Mouse (Mus musculus): ENCODE measurements around the gene Stk25. TPM values are rescaled to one million over a fixed set of nuclear protein-coding genes. Genes with fewer than 3 reads are reported as not detected.

The Stk25 gene
- polyA plus RNA-seq, 1 experiment from 2014 or later = 382 TPM

DNA sequence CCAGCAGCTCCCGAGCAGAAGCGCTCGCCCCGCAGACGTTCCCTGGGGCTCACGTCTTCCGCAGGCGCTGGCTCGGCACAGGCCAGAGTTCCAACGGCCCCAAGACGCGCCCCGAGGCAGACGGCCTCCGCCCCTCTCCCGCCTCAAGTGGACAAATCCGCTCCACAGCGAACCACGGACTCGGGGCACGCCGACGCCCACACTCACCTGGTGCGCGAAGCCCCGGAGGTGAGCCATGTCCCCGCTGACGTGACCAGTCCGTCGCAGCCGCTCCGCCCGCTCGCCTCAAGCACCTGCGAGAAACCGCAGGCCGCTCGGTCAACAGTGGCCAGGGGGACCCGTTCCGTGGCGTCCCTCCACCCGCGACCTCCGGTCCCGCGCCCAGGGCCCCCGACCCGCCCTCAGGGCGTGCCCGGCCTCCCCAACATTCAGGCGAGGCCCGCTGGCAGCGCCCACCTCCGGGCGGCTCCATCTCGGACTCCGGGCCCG lies 23.3 kb downstream of the Stk25 start:
- H3K27ac ChIP-seq (ENCODE audit: low read depth, low read length) = peak overlapping the region; percentile 91
- H3K4me3 ChIP-seq (ENCODE audit: low read depth, low read length) = peak overlapping the region; percentile 97
- peaks cover 12% of the 10 kb centered on the region; the same call in 1 of the 2 replicates for H3K4me1 ChIP-seq (ENCODE audit: control insufficient read depth, insufficient read depth, low read length)
- H3K9ac ChIP-seq (replicated peaks; ENCODE audit: low read depth, low read length) = peak overlapping the region; percentile 87
- ATAC-seq (ENCODE audit: low read depth) = no peak; the same call in 1 of the 2 replicates
- H3K36me3 ChIP-seq (ENCODE audit: control insufficient read depth, insufficient read depth, low read length) = no peaks in the 10 kb centered on the region
- no peaks in the 10 kb centered on the region for H3K9me3 ChIP-seq (ENCODE audit: control insufficient read depth, low read length)
- peak overlapping the region; percentile 85 for H3K4me2 ChIP-seq (ENCODE audit: low read depth, low read length)
- no peaks in the 10 kb centered on the region for H3K27me3 ChIP-seq (ENCODE audit: control insufficient read depth, insufficient read depth, low read length)
- under 1% methylated on average over 58 of the region's 58 CpGs for WGBS

DNA sequence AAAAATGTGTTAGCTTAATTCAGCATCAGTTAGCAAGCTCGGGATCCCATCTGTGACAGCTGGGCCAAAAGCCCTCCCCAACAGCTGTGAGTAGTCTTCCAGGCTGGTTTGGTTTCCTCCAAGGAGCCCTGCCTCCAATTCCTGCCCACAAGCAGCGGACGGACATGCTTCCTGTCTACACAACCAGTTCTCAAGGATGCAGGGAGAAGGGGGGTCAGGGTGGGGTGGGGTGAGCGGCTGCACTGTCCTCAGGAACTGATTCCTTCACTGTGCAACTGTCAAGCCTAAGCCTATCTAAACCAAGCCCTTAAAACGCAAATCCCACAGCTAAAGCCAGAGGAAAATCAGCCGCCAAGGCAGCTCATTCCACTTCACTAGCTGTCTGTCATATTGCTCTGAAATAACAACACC lies 24.0 kb downstream of the Stk25 start:
- H3K9me3 ChIP-seq (ENCODE audit: control insufficient read depth, low read length) = no peaks in the 10 kb centered on the region
- ATAC-seq (ENCODE audit: low read depth) = no peak
- H3K27ac ChIP-seq (ENCODE audit: low read depth, low read length) = peak overlapping the region; percentile 91
- H3K9ac ChIP-seq (replicated peaks; ENCODE audit: low read depth, low read length) = peak overlapping the region; percentile 87
- H3K4me3 ChIP-seq (ENCODE audit: low read depth, low read length) = peak overlapping the region; percentile 97
- peaks cover 12% of the 10 kb centered on the region; the same call in 1 of the 2 replicates for H3K4me1 ChIP-seq (ENCODE audit: control insufficient read depth, insufficient read depth, low read length)
- no peaks in the 10 kb centered on the region for H3K36me3 ChIP-seq (ENCODE audit: control insufficient read depth, insufficient read depth, low read length)
- H3K4me2 ChIP-seq (ENCODE audit: low read depth, low read length) = peak overlapping the region; percentile 85
- 6% methylated on average over 6 of the region's 6 CpGs for WGBS
- no peaks in the 10 kb centered on the region for H3K27me3 ChIP-seq (ENCODE audit: control insufficient read depth, insufficient read depth, low read length)

DNA sequence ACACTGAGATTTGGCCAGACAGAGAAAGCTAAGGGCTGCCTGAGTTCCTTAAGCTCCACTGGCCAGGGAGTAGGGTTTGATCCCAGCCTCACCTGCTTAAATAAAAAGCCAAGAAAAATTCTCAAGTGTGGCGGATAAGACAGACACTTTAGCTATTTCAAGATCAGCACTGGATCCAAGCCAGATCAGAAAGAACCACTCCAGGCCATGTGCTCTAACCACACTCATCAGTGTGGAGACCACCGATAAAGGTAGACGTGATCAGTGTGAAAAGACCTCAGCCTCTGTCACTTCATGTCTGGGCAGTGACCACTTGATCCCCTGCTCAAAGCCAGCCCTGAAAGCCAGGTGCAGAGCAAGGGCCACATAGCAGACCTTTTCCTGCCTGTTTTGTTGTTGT lies 25.7 kb downstream of the Stk25 start:
- 97% methylated on average over 3 of the region's 3 CpGs for WGBS

DNA sequence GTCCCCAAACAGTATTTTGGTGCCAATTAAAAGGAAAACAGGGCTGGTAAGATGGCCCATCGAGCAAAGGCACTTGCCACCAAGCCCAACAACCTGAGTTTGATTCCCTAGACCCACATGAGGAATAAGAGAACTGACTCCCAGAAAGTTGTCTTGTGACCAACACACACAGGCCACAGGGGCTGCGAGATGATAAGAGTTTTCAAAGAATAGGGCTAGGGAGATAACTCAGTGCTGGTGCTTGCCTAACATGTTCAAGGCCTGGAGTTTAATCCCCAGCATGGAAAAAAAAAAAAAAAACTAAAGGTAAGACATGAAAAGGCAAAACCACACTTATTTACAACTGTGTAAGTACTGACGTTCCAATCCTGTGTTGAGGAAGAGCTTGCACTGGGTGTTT lies 27.7 kb downstream of the Stk25 start:
- no peak overlapping the region for H3K4me3 ChIP-seq (ENCODE audit: low read depth, low read length)
- H3K4me1 ChIP-seq (ENCODE audit: control insufficient read depth, insufficient read depth, low read length) = peaks cover 9% of the 10 kb centered on the region; the same call in 1 of the 2 replicates
- H3K36me3 ChIP-seq (ENCODE audit: control insufficient read depth, insufficient read depth, low read length) = peaks cover 30% of the 10 kb centered on the region
- WGBS = 93% methylated on average over 3 of the region's 3 CpGs
- H3K9me3 ChIP-seq (ENCODE audit: control insufficient read depth, low read length) = no peaks in the 10 kb centered on the region
- H3K27ac ChIP-seq (ENCODE audit: low read depth, low read length) = no peak overlapping the region
- ATAC-seq (ENCODE audit: low read depth) = no peak
- H3K27me3 ChIP-seq (ENCODE audit: control insufficient read depth, insufficient read depth, low read length) = no peaks in the 10 kb centered on the region
- H3K9ac ChIP-seq (replicated peaks; ENCODE audit: low read depth, low read length) = no peak overlapping the region
- no peak overlapping the region for H3K4me2 ChIP-seq (ENCODE audit: low read depth, low read length)

More for the DNA sequence above, 25.7 kb downstream of the Stk25 start:
- Histone ChIP-seq H3K4me1 (ENCODE audit: control insufficient read depth, insufficient read depth, low read length) (peaks cover 12% of the 10 kb centered on the region; the same call in 1 of the 2 replicates), H3K27ac (ENCODE audit: low read depth, low read length) (no peak overlapping the region), H3K4me3 (ENCODE audit: low read depth, low read length) (no peak overlapping the region), H3K9me3 (ENCODE audit: control insufficient read depth, low read length) (no peaks in the 10 kb centered on the region), H3K9ac (replicated peaks; ENCODE audit: low read depth, low read length) (no peak overlapping the region), H3K27me3 (ENCODE audit: control insufficient read depth, insufficient read depth, low read length) (no peaks in the 10 kb centered on the region), H3K4me2 (ENCODE audit: low read depth, low read length) (no peak overlapping the region), H3K36me3 (ENCODE audit: control insufficient read depth, insufficient read depth, low read length) (peaks cover 12% of the 10 kb centered on the region)
- no peak for ATAC-seq (ENCODE audit: low read depth)

DNA sequence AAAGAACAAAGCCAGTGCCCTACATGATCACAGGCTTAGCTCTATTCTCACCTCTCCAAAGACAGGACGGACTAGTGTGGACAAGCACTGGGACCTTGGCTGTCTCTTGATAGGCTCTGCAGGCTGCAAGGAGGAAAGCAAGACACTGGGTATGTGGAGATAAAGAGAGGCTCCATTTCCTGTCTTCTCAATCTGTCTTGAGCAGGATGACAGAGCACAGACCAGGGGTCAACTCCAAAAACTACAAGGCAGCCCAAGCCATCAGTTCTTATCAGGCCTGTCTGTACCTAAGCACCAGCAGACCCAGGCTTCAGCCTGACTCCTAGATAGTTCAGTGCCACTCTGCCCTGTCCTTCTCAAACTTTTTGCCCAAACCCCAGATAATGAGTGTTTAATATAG lies 34.0 kb downstream of the Stk25 start:
- ATAC-seq (ENCODE audit: low read depth) = no peak
- H3K9ac ChIP-seq (replicated peaks; ENCODE audit: low read depth, low read length) = no peak overlapping the region
- H3K4me3 ChIP-seq (ENCODE audit: low read depth, low read length) = no peak overlapping the region
- H3K27me3 ChIP-seq (ENCODE audit: control insufficient read depth, insufficient read depth, low read length) = no peaks in the 10 kb centered on the region
- H3K4me1 ChIP-seq (ENCODE audit: control insufficient read depth, insufficient read depth, low read length) = no peaks in the 10 kb centered on the region
- no peak overlapping the region for H3K4me2 ChIP-seq (ENCODE audit: low read depth, low read length)
- H3K27ac ChIP-seq (ENCODE audit: low read depth, low read length) = no peak overlapping the region
- no peaks in the 10 kb centered on the region for H3K9me3 ChIP-seq (ENCODE audit: control insufficient read depth, low read length)
- 92% methylated on average over 1 of the region's 1 CpGs for WGBS
- H3K36me3 ChIP-seq (ENCODE audit: control insufficient read depth, insufficient read depth, low read length) = peaks cover 75% of the 10 kb centered on the region

DNA sequence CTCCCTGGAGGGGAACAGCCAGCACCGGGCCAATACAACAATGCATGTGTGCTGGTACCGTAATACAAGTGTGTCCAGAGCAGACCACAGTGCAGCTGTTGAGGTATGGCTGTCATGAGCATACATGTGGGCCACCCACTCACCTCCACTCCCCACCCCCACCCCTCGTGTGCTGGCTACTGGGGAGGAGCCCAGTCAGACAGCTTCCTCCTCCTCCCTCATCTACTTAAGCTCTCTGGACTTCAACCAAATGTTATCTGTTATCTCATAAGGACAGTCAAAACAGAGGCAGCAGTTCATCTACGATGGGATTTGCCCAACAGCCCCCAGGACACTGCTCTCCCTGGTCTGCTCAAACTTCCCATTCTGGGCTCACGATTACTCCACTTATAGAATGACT lies 39.5 kb downstream of the Stk25 start:
- WGBS = 84% methylated on average over 5 of the region's 5 CpGs
- H3K36me3 ChIP-seq (ENCODE audit: control insufficient read depth, insufficient read depth, low read length) = peaks cover 26% of the 10 kb centered on the region
- ATAC-seq (ENCODE audit: low read depth) = peak; percentile 50; the same call in 1 of the 2 replicates

DNA sequence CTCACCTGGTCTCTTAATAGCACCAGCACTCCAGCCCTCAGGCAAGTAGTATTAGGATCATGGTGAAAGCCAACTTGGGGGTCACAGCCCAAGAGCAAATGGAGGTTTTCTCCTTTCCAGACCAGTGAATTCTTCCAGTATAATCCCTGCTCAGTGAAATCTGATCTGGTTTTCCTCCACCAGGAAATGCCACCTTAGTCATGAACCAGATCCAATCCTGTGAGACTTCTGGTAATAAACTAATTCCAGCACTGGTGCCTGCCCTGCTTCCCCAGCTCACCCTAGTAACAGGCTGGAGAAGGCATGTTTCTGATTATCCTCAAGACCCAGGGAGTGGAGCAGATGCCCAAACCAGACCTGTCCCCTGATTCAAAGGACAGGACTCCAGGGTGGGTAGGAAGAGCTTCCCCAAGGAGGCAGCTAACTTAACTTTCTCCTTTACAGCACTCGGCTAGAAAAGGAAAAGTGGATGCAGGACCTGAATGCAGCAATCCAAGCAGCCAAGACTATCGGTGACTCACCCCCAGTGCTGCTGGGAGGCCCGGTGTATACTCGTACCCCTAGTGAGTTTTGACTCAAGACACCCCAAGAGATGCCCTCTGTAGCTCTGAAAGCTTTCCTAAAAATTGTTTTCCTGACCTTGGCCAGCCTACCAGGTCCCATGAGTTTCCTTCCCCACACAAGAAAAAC lies 40.3 kb downstream of the Stk25 start:
- Histone ChIP-seq H3K4me2 (ENCODE audit: low read depth, low read length) (no peak overlapping the region), H3K36me3 (ENCODE audit: control insufficient read depth, insufficient read depth, low read length) (peaks cover 20% of the 10 kb centered on the region), H3K27ac (ENCODE audit: low read depth, low read length) (no peak overlapping the region), H3K4me1 (ENCODE audit: control insufficient read depth, insufficient read depth, low read length) (no peaks in the 10 kb centered on the region), H3K9me3 (ENCODE audit: control insufficient read depth, low read length) (no peaks in the 10 kb centered on the region), H3K27me3 (ENCODE audit: control insufficient read depth, insufficient read depth, low read length) (no peaks in the 10 kb centered on the region), H3K9ac (replicated peaks; ENCODE audit: low read depth, low read length) (no peak overlapping the region), H3K4me3 (ENCODE audit: low read depth, low read length) (no peak overlapping the region)
- no peak for ATAC-seq (ENCODE audit: low read depth)
- 85% methylated on average over 4 of the region's 4 CpGs for WGBS

More for the DNA sequence above, 39.5 kb downstream of the Stk25 start:
- H3K4me2 ChIP-seq (ENCODE audit: low read depth, low read length) = no peak overlapping the region
- no peaks in the 10 kb centered on the region for H3K9me3 ChIP-seq (ENCODE audit: control insufficient read depth, low read length)
- H3K4me3 ChIP-seq (ENCODE audit: low read depth, low read length) = no peak overlapping the region
- H3K4me1 ChIP-seq (ENCODE audit: control insufficient read depth, insufficient read depth, low read length) = no peaks in the 10 kb centered on the region
- H3K27me3 ChIP-seq (ENCODE audit: control insufficient read depth, insufficient read depth, low read length) = no peaks in the 10 kb centered on the region
- H3K27ac ChIP-seq (ENCODE audit: low read depth, low read length) = no peak overlapping the region
- no peak overlapping the region for H3K9ac ChIP-seq (replicated peaks; ENCODE audit: low read depth, low read length)

DNA sequence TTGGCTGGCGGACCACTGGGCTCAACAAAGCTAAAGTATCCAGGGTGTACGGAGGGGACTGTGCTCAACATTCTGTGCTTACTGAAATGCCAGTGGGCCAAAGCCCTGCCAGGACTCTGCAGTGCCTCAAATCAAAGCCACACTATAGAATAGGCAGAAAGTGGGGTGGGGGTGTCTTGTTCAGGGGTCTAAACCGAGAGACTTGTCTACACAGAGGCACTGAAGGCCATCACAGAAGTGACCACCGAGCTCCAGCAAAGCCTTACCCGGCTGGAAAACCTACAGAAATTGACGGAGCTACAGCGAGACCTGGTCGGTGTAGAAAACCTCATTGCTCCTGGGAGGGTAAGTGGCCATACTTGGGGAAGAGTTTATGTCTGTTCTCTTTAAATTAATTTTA lies 48.7 kb downstream of the Stk25 start:
- H3K4me3 ChIP-seq (ENCODE audit: low read depth, low read length) = no peak overlapping the region
- no peaks in the 10 kb centered on the region for H3K27me3 ChIP-seq (ENCODE audit: control insufficient read depth, insufficient read depth, low read length)
- no peaks in the 10 kb centered on the region for H3K36me3 ChIP-seq (ENCODE audit: control insufficient read depth, insufficient read depth, low read length)
- ATAC-seq (ENCODE audit: low read depth) = no peak
- no peak overlapping the region for H3K4me2 ChIP-seq (ENCODE audit: low read depth, low read length)
- no peaks in the 10 kb centered on the region for H3K4me1 ChIP-seq (ENCODE audit: control insufficient read depth, insufficient read depth, low read length)
- no peaks in the 10 kb centered on the region for H3K9me3 ChIP-seq (ENCODE audit: control insufficient read depth, low read length)
- WGBS = 93% methylated on average over 8 of the region's 8 CpGs
- H3K27ac ChIP-seq (ENCODE audit: low read depth, low read length) = no peak overlapping the region
- no peak overlapping the region for H3K9ac ChIP-seq (replicated peaks; ENCODE audit: low read depth, low read length)

DNA sequence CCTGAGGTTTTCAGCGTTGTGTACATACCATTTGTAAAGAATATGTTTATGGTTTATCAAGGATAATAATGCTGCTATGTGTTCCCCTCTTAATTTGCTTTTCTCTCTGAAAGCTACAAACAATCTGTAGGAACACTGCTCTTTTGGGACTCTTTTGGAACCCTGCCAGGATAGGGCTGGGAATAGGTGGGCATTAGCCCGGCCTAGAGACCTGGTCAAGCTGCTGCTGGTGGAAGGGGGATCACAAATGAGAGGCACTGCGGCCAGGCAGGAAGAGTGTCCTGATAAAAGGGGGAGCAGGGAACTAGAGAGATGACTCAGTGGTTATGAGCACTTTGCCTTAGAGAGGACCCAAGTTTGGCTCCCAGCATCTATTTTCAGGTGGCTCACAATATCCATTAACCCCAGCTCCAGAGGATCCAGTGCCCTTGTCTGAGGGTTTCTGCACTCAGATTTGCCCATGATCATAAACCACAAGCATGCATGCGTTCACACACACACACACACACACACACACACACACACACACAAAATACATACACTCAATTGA lies 49.7 kb downstream of the Stk25 start:
- ATAC-seq (ENCODE audit: low read depth) = no peak
- Histone ChIP-seq H3K27me3 (ENCODE audit: control insufficient read depth, insufficient read depth, low read length) (no peaks in the 10 kb centered on the region), H3K4me3 (ENCODE audit: low read depth, low read length) (no peak overlapping the region), H3K9me3 (ENCODE audit: control insufficient read depth, low read length) (no peaks in the 10 kb centered on the region), H3K4me1 (ENCODE audit: control insufficient read depth, insufficient read depth, low read length) (no peaks in the 10 kb centered on the region), H3K27ac (ENCODE audit: low read depth, low read length) (no peak overlapping the region), H3K4me2 (ENCODE audit: low read depth, low read length) (no peak overlapping the region), H3K36me3 (ENCODE audit: control insufficient read depth, insufficient read depth, low read length) (no peaks in the 10 kb centered on the region), H3K9ac (replicated peaks; ENCODE audit: low read depth, low read length) (no peak overlapping the region)
- WGBS = 84% methylated on average over 4 of the region's 4 CpGs
